Mouse (Mus musculus) G1E (cell line): ENCODE data around the gene Sf3b2.

Experiments
- CTCF ChIP-seq: IDR thresholded peaks from 2 replicates; pipeline ENCODE4 v1.5.1; 2012; ENCODE audit warnings: low read depth, low read length, inconsistent platforms, mixed read lengths
- GATA1 ChIP-seq: IDR thresholded peaks from 2 replicates; pipeline ENCODE4 v1.6.1; 2012; ENCODE audit warnings: borderline replicate concordance, low read length, inconsistent platforms, mixed read lengths
- GATA2 ChIP-seq: IDR thresholded peaks from 2 replicates; pipeline ENCODE4 v1.6.1; 2012; ENCODE audit warnings: low read depth, low read length, inconsistent platforms, borderline replicate concordance
- POLR2AphosphoS5 ChIP-seq: IDR thresholded peaks from 2 replicates; pipeline ENCODE4 v1.6.1; 2012; ENCODE audit warnings: low read depth, low read length, inconsistent platforms; ENCODE audit not compliant: insufficient replicate concordance
- TAL1 ChIP-seq: conservative IDR thresholded peaks from 2 replicates; pipeline ENCODE4 v1.6.1; 2012; ENCODE audit warnings: low read depth, low read length, inconsistent platforms, mixed read lengths

GRCm38 (mm10) chr19:5268875-5269274, 26.4 kb downstream of the Sf3b2 start:
- TF ChIP-seq CTCF, result no peak
- no peak for TF ChIP-seq GATA1
- peak; percentile 30; the same call in 1 of the 2 replicates for TF ChIP-seq TAL1
- TF ChIP-seq POLR2AphosphoS5, result no peak
- TF ChIP-seq GATA2, result no peak
